Mouse (Mus musculus) brown adipose tissue, adult 24 weeks (tissue): Measurements from ENCODE around the gene Bco2. TPM values are rescaled to one million over a fixed set of nuclear protein-coding genes. Genes with fewer than 3 reads are reported as not detected.

ENCODE experiments used
- H3K27ac ChIP-seq: fragments of 200-500 bp; replicated peaks from 2 replicates; pipeline ENCODE4 v1.5.1; 2012; ENCODE audit warnings: low read depth, mild to moderate bottlenecking, low read length
- H3K4me1 ChIP-seq: fragments of 200-500 bp; 2 replicates; pipeline ENCODE4 v1.6.1; 2012; ENCODE audit warnings: low read length, mixed read lengths; ENCODE audit not compliant: control insufficient read depth, insufficient read depth, insufficient read length
- H3K4me3 ChIP-seq: fragments of 200-500 bp; 2 replicates; pipeline ENCODE4 v1.5.1; 2012; ENCODE audit warnings: low read depth, mild to moderate bottlenecking, low read length, moderate library complexity; ENCODE audit not compliant: insufficient read depth
- polyA plus RNA-seq: library from polyadenylated mRNA; stranded (reverse); fragments of >200 nt; gene quantifications from 2 replicates; pipeline ENCODE4 v1.2.4, GENCODE M21; 2012; ENCODE audit not compliant: missing spikeins, insufficient read depth, insufficient read length

The Bco2 gene
- polyA plus RNA-seq, 1 experiment = 1.1 TPM

- no peak overlapping the region for H3K4me3 ChIP-seq
- no peaks in the 10 kb centered on the region for H3K4me1 ChIP-seq
- no peak overlapping the region for H3K27ac ChIP-seq
Measured at GRCm38 (mm10) chr9:50569599-50570525, 14.9 kb upstream of the Bco2 start.

GRCm38 (mm10) chr9:50567881-50568280 lies 12.9 kb upstream of the Bco2 start:
- no peaks in the 10 kb centered on the region for H3K4me1 ChIP-seq
- H3K4me3 ChIP-seq = no peak overlapping the region
- no peak overlapping the region for H3K27ac ChIP-seq

GRCm38 (mm10) chr9:50567372-50567771 lies 12.4 kb upstream of the Bco2 start:
- H3K27ac ChIP-seq = no peak overlapping the region
- H3K4me1 ChIP-seq = no peaks in the 10 kb centered on the region
- no peak overlapping the region for H3K4me3 ChIP-seq

- Histone ChIP-seq H3K27ac (no peak overlapping the region), H3K4me3 (no peak overlapping the region), H3K4me1 (no peaks in the 10 kb centered on the region)
Measured at GRCm38 (mm10) chr9:50565940-50566339, 11.0 kb upstream of the Bco2 start.

- Histone ChIP-seq H3K4me1 (no peaks in the 10 kb centered on the region), H3K27ac (no peak overlapping the region), H3K4me3 (no peak overlapping the region)
Measured at GRCm38 (mm10) chr9:50565173-50565572, 10.2 kb upstream of the Bco2 start.

- Histone ChIP-seq H3K4me3 (no peak overlapping the region), H3K4me1 (no peaks in the 10 kb centered on the region), H3K27ac (no peak overlapping the region)
Measured at GRCm38 (mm10) chr9:50561918-50562360, 7.0 kb upstream of the Bco2 start.

- H3K27ac ChIP-seq = no peak within 1 kb of the TSS
- H3K4me3 ChIP-seq = no peak within 1 kb of the TSS
- no peaks in the 10 kb centered on the region for H3K4me1 ChIP-seq
Measured at GRCm38 (mm10) chr9:50561145-50561917, 6.3 kb upstream of the Bco2 start, which contains the start of gene Tex12. Tex12 (minus strand) TSS chr9:50561325.

- peak within 1 kb of the TSS; percentile 73 for H3K27ac ChIP-seq
- H3K4me3 ChIP-seq = peak within 1 kb of the TSS; percentile 47
- H3K4me1 ChIP-seq = no peaks in the 10 kb centered on the region
Measured at GRCm38 (mm10) chr9:50554241-50555093, 514 bp downstream of the Bco2 start, which contains the start of gene Il18. Il18 (plus strand) TSS chr9:50554827.

- H3K27ac ChIP-seq = peak overlapping the region; percentile 33
- H3K4me1 ChIP-seq = no peaks in the 10 kb centered on the region
- no peak overlapping the region for H3K4me3 ChIP-seq
Measured at GRCm38 (mm10) chr9:50553547-50553946, 1.4 kb downstream of the Bco2 start.

GRCm38 (mm10) chr9:50552206-50552605 lies 2.8 kb downstream of the Bco2 start:
- Histone ChIP-seq H3K4me1 (no peaks in the 10 kb centered on the region), H3K27ac (no peak overlapping the region), H3K4me3 (no peak overlapping the region)

- Histone ChIP-seq H3K4me3 (no peak overlapping the region), H3K4me1 (no peaks in the 10 kb centered on the region), H3K27ac (no peak overlapping the region)
Measured at GRCm38 (mm10) chr9:50548936-50549335, 6.0 kb downstream of the Bco2 start.

- H3K4me1 ChIP-seq = no peaks in the 10 kb centered on the region
- H3K27ac ChIP-seq = no peak overlapping the region
- H3K4me3 ChIP-seq = no peak overlapping the region
Measured at GRCm38 (mm10) chr9:50547859-50548478, 7.0 kb downstream of the Bco2 start.

GRCm38 (mm10) chr9:50542401-50542800 lies 12.6 kb downstream of the Bco2 start:
- Histone ChIP-seq H3K27ac (no peak overlapping the region), H3K4me3 (no peak overlapping the region), H3K4me1 (no peaks in the 10 kb centered on the region)

GRCm38 (mm10) chr9:50540170-50540569 lies 14.8 kb downstream of the Bco2 start:
- Histone ChIP-seq H3K27ac (no peak overlapping the region), H3K4me1 (no peaks in the 10 kb centered on the region), H3K4me3 (no peak overlapping the region)
